Mouse (Mus musculus) ovary, postnatal 14 days (tissue): ENCODE data around the gene Dennd1a.

ENCODE experiments used
- DNase-seq: peaks from one replicate; pipeline ENCODE4 v3.0.0; 2022; ENCODE audit warnings: low spot score

Gene Dennd1a

DNA sequence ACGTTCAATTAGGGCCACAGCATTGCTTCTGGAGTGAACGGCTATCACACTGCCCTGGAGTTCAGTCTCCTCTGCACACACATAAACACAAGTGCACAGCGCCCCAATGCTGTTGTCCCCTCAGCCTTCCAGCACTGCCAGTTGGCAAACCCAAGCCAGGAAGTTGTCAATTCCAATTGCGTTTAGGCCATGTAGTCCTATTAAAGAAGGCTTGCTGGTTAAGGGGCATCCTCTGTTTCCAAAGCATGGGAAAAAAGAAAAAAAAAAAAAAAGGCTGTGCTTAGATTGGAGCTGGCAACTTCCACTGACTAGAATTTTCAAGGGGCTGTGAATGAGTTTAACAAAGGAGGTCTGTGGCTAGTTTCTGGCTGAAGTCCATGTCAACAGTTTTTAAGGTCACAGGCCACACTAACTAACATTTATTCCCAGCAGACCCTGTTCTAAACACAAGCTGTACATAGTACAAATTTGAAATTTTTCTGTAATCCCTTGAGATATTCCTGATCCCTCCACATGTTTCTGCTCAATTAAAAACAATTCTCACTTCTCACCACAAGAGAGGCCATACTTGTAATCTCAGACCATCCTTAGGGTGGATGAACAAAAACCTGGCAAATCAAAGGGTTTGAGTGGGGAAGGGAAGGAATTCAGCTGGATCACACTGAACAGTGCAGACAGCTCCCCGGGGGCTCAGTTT, 175.4 kb downstream of the Dennd1a start:
- no peak for DNase-seq

DNA sequence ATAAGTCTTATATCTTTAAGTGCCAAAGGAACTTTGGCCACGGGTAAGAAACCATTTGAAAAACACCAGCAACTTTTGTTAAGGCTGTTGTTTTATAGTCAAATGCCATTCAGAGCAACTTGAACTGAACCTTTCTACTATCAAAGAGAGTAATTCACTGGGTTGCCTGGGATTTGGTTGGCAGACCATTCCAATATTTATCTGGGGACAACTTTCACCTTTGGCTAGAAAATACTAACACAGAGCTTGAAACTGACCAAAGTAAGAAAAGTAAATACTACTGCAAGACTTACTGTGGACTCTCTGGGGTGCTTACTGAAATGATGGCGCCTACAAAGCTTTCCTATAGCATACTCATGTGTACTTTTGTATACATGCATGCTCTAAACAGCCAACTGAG, 178.6 kb downstream of the Dennd1a start:
- no peak for DNase-seq

DNA sequence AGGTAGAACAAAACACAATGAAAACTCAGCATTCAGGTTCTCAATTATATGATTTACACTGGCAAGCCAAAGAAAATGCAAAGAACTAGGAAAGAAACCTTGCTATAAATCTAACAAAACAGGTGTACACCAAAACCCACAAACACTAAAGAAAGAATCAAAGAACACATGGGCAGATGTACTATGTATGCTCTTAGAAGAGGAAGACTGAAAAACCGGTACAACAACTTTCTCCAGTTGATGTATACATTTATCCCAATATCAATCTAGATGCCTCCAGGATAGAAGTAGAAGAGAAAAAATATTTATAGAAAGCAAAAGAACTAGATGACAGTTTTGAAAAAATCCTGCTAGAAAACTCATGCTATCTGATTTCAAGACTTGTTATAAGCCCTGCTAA, 184.5 kb downstream of the Dennd1a start:
- no peak for DNase-seq

DNA sequence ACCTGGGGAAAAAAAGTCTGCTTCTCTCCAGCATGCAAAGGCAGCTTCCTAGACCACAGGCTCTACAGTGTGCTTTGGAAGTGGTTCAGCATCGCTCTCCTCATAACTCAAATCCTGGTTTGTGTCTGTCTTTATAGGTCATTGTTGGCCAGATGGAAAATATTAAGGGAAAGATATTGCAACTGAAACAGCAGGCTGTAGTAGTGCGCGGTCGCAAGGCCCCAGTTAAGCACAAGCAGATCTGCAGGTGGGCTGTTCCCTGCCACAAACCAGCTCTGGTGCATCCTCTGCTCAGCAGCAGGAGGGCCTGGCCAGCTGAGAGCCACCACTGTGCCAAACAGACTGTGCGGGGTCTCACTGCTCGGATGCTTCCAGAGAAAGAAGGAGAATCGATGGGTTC, 186.9 kb downstream of the Dennd1a start:
- no peak for DNase-seq

DNA sequence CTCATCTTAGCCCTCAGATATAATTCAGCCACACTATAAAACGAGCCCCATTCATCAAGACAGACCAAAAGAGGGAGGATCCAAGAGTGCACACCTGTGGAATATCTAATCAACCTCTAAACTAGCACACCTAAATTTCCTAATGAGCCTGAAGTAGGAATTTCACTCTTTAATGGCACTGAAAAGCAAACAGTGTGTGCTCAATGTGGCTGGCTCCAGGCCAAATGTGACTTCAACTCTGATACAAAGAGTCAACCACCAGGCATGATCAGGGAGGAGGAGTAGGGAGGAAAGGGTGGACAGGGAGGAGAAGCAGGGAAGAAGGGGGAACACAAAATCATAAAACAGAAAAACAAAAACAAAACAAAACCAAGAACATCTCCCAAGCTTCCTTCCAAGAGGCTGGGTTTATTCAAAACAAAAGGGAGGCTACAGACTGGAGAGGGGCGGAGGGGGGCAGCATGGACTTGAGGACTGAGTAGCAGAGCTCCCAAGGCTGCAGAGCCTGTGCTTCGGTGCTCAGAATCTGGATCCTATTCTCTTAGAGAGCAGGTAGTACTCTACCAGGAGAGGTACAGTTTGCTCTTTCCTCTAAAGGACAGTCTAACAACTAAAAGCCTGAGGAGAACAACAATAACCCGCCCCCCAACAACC, 187.9 kb downstream of the Dennd1a start:
- peak; percentile 23 for DNase-seq

DNA sequence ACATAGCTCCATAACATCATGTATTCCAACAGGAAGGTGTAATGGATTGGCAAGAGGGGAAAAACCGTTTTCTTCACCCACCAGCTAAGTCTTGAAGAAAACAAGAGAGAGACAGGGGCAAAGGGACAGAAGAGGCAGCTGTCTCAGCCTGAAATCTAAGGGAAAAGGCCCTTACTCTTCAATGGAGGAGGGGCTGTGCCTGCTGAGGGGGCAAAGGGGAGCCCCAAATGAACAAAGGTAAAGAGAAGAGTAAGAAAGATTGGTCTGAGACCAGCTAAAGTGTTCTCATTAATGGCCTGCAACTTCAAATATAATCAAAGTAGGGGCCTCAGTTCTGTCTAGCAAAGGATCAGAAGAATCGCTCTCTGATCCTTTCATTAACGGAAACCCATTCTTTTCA, 189.7 kb downstream of the Dennd1a start:
- DNase-seq, result no peak

DNA sequence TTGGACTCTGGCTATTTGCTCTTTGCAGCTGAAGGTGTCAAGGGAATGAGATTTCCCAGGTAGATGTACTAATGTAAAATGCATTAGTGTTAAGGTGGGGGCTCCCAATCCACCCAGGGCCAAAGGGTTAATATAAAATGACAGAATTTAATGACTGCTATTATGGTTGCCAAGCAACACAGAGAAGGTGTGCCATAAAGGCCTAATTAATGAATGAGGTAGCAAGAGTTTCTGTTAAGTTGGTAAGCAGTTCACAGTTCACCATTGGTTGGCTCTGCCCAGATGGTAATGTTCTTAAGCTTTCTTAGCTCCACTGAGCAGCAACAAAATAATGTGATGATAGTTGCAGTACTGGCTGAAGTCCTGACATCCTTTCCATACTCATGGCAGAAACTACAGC, 190.9 kb downstream of the Dennd1a start:
- no peak for DNase-seq

DNA sequence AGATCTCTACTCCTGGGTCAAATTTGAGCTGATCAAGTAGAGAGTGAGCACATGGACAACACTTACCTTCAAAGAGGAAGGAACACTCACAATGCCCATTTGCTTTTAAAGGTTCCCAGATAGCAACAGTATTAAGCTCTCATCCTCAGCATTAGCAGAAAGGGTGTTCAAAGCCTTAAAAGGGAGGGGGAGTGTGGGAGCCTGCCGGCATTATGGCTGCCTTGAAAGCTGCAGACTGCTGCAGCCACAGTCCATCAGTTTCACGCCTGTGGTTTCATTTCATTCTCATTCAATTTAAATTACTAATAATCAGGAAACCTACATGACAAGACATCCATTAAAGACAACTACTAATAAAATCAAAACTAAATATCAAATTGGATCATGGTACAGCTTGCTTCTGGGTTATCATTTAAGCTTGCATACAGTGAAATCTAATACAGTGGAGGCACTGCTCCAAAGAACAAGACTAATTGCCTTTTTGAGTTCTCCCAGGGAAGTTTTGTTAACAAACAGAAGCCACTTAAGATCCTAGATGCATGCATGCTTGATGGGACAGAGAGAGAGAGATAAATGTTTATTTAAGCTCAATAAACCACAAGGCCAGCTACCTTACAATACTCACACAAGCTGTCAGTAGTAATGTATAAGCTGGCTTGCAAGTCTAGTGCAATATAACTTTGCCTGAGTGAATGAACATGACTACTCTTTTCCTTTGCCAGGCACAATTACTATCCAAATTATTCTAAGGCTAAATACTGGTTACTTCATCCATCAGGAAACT, 192.6 kb downstream of the Dennd1a start:
- DNase-seq, result no peak

DNA sequence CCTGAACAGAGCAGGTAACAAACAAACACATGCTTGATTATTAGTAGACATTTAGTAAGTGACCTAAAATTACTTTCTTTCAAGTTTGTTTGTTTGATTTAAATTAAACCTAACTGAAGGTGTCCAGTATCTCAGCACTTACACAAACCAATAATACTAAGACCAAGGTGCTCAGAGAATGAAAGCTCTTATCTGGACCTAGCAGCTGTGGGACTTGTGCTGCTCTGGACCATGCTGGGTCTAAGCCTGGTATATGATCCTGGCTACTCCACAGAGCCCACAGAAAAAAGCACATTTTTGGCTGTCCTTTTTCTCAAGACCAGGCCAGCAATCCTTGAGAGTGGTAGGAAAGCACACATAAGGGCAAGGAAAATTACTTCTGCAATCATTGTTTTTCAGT, 193.2 kb downstream of the Dennd1a start:
- DNase-seq, result no peak

DNA sequence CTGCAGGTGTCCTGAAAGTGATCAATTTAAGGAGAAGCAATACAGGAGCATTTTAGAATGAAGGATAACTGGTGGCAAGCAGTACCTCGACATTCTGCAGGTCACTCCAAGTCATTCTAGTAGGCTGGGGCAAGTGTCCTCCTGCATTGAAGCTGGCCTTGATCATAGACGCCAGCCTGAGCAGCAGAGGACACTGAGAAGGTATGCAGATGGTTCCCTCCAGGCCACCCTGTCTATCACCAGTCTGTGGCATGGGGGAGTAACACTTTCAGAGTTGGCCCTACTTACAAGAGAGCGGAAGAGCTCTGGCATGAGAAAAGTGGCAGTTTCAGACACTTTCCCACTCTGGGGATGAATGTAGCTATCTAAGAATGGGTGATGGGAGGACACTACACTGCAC, 193.9 kb downstream of the Dennd1a start:
- DNase-seq, result no peak

DNA sequence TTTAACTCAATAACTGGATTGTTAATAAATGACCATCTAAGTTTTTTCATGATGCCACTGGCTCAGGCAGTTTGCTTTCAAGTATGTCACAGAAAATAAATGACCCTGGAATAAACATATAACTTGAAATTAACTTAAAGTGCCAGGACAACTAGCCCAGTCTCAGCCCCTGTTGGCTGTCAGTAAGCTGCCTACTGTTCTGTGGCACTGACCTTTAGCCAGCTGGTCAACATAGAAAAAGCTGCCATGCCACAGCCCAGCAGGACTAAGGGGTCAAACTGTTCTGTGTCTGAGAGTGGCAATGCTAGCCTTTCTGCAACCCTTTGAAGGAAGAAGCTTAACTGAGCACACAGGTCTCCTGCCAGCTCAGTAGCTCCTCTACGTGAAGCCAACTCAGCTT, 198.8 kb downstream of the Dennd1a start:
- no peak for DNase-seq

DNA sequence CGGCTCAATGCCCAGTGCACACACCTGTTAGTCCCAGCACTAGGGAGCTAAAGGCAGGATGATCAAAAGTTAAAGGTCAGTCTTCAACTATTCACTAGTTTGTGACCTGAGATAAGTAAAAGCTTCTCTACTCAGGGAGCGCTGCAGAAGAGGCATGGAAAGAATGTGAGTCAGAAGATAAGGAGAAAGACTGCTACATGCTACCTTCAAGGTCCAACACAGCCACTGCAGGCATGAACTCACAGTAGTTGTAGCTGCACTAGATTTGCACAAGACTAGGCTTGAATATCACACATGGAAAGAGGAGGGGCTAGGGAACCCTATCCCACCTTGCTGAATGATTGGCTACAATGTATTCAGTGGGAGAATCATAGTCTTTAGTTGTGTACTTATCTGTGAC, 202.1 kb downstream of the Dennd1a start:
- DNase-seq, result no peak

DNA sequence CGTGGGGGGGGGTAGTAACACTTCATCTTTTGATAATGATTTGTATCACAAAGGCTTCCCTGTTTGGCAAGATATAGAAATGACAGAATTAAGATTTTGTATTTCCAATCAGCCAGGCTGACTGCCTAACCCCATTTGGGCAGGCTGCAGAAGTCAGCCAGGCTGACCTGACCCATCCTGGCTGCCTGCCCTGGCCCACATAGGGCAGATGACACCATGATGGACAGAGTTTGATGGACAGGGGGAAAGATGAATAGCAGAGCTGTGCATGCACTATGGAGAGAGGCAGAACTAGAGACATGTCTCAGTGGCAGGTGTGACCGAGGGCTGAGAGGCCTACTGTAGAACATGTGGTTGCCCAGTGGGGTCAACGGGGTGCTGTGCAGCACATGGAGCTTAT, 203.9 kb downstream of the Dennd1a start:
- DNase-seq, result no peak

DNA sequence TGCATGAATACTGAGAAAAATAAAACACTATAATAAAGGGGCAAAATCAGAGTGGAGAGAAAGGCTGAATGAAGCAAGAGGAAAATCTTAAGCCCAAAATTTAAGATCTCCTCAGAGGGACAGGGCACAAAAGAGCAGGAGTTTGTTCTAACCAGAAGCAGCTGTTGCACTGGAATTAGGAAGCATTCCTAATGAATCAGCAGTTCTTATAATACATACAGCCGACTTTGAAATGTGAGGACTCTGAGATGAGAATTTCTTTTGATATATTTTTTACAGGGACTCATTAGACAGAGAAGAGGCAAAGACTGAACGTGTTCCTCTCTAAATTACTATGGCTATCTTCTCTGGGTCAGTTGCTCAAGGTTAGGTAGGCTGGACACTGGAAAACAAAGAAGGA, 212.7 kb downstream of the Dennd1a start:
- no peak for DNase-seq

DNA sequence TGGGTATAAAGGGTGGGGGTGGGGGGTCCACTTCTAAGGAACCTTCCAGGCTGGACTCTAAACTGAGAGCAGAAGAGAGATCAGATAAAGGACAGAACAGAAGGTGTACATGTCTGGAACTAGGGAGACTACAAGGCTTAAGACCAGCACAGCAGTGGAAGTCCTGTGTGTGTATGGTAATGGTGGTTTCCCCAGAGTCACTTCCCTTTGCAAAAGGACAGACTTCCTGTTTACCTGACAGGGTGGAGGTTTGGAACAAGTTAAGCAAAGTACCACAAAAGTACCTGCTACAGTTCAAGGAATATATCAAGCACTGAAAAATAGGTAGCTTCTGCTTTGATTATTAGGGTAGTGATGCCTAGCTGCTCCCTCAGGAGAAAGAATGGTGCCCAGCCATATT, 215.1 kb downstream of the Dennd1a start:
- DNase-seq, result no peak

DNA sequence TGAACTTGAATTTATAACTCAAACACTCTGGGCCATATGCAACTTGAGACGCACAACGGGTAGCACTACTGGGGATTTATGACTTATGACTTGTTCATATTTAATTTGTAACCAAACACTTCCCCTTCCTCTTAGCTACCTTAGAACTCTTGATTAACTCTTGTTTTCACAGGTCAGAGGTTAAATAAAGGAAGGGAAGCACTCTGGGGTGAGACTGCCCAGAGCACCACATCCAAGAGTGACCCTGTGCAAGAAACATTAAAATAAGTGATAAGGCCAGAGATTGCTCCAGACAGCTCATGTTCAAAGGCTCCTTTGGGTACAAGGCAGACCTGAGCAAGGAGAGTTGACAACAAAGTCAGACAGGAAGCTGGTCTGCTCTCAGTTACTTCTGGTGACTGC, 219.0 kb downstream of the Dennd1a start:
- no peak for DNase-seq

DNA sequence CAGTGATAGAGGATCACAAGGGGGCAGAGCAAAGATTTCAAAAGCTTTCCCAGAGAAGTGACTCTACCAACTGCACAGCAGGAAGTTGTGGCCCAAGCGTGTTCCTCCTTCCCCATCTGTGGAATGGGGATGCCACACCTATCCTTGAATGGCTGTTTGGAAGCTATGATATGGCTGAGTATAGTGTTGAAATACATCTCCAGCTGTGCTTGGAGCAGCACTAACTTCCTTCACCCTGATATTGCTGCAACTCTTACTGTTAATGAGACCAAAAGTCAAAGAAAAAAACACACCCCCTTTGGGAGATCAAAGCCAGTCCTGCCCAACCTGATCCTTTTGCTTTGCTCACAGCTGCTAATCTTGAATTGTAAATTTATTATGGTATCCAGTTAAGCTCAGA, 221.3 kb downstream of the Dennd1a start:
- no peak for DNase-seq

DNA sequence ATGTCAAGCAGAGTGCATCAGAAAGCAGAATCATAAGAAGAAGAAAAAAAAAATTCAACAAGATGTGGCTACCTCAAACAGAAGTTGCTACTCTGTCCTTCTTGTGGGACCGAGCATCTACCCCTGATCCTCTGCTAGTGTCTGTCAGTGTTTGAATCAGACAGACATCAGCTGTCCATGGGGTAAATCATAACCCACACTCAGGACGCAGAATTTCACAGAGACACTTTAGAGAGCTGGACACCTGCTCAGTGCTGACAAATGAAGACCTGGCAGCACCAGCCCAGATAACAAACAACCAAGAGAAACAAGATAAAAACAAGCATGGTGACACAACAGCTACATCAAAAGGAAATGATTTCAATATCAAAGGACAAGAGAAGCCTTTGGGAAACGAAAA, 222.9 kb downstream of the Dennd1a start:
- no peak for DNase-seq

DNA sequence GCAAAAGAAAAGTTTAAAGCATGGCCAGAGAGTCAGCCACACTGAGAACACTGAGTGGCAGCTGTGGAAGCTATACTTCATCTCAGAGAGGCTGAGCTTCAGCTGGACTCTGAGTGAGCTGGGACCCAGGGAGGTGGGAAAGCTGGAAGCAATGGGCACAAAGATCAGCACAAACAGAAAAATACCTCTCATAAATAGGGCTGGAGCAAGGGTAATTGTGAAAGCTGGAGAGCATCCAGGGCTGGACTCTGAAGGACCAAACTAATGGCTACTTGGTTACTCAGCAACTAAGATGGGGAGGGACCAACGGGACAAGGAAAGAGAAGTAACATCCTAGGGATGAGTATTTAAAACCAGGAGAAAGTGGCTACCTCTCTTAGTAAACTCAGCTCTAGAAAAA, 225.0 kb downstream of the Dennd1a start:
- DNase-seq, result no peak

DNA sequence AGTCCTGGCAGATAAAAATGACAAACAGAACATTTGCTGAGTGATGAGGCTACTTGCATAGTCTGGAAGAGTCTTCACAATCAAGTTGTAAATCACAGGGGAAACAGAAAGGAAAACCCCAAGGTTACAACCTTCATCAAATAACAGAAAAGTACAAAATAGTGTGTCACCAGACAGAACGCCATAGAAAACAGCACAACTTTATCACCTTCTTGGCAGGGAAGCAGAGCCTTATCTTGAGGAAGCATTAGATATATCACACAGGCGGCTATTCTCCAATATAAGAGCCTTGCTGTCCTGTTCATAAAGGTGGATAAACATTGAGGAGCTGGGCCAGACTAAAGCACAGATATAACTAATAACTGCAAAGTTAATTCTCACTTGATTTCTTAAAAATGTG, 225.7 kb downstream of the Dennd1a start:
- no peak for DNase-seq

DNA sequence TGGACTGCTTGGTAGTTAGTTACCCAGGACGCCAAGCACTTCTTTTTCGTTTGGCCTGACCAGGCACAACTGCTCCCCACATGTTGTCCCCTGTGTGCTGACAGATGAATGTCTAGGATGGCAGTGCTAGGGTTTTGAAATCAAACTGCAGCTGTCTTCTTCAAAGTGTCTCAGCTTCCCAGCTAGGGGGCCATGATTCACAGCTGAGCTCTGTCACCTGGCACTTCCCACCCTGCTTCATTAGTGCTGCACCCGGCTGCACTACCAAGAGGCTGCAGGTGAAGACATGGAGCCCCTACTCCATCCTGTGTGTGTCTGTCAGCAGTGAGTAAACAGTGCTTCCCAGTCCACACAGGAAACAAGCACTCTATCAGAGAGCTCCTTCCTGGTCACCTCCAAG, 234.8 kb downstream of the Dennd1a start:
- no peak for DNase-seq

DNA sequence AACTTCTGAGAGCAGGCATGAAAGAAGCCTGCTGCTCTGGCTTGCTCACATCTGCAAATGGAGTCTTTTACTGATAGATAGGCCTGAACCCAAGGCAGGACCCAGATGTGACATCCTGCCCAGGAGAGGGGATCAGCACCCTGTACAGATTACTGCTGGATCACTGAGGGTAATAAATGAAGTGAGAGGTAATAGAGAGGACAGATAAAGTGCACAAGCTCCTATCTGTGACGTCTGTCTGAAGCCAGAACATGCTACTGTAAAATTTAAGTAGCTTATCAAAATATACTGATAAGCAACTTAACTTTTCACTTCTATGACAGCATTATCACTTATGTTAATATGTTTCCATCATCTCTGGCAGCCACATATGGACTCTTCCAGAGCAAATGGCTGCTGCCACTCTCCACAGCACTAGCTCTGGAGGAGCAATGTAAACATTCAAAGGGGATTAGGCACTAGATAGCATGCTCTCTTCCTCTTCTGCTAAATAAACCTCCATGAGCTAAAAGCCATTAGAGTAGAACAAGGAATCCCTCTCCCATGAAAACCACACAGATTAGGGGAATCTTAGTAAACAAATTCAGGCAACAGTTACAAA, 235.6 kb downstream of the Dennd1a start:
- no peak for DNase-seq

DNA sequence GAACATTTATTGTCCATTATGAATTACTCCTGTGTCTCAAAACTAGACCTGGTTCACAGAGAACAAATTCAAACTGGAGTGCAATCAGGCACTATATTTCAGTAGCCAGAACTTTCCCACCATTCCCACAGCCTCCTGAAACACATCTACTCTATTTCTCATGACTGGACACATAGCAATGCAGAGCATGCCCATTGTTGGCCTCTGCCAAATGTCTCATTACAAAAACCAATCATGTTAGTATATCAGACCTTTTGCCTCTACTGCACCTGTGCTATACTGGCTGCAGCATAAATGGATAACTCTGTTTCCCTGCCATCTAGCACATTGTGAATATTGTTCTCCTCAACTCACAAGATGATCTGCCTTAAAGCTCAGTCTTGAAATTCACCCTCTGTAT, 238.2 kb downstream of the Dennd1a start:
- no peak for DNase-seq
